ENCODE assay signal across 26 mouse cellular contexts in the genomic region with DNA sequence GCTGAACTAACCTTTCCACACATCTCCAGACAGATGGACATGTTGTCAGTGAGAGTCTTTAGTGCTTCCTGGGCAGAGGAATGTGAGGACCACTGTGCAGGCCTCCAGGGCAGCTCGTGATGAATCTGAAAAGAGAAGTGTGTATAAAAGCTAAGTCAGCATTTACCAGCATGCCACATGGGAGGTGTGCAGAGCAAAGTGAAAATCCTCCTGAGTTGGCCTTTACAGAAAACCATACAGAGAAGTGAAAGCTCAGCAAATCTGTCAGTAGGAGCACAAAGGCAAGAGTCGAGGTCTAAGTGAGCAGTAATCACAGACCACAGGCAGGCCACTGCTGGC. TPM values are rescaled to one million over a fixed set of nuclear protein-coding genes. Genes with fewer than 3 reads are reported as not detected.
DNase-seq lines count a peak whose midpoint lies in the region; ATAC-seq and TF ChIP-seq lines count a peak whose summit lies in the region.
"Had no signal": no experiment of that assay in that cellular context is flagged by ENCODE, and none has a peak within 500 bp of the region (broad histone marks: within the 10 kb centered on the region; RNA-seq: fewer than 3 reads in every experiment).

No protein-coding gene starts in this region.

- DNase-seq in ES-E14 (ENCODE audit: low read depth, low spot score), result no peak
- DNase-seq in kidney, adult 8-10 months, result no peak
- DNase-seq in kidney, postnatal 10 days, result no peak
- DNase-seq: adrenal gland, adult 8-10 months; adrenal gland, postnatal 25 days; cerebellum, adult 11-12 months; cerebellum, adult 8-10 months; cerebellum, postnatal 10 days; cerebellum, postnatal 36 days; gastrocnemius, adult 2 months; gastrocnemius, postnatal 14 days; heart, adult 2 months; heart, postnatal 14 days; heart, postnatal 4 days; kidney, adult 11 months had no signal

- H3K27me3 ChIP-seq in hindbrain, embryonic 16.5 days (replicated peaks; ENCODE audit: control insufficient read depth, insufficient read depth, low read length), result no peaks in the 10 kb centered on the region
- H3K27me3 ChIP-seq in hindbrain, embryonic 12.5 days, result no peaks in the 10 kb centered on the region
- H3K27me3 ChIP-seq: forebrain, embryonic 13.5 days; heart, embryonic 13.5 days; hindbrain, embryonic 15.5 days; intestine, embryonic 15.5 days had no signal

- in situ Hi-C loops in ES-E14 (cut with MboI; ENCODE audit: low sequenced_read_pairs in 2 of 2, unreplicated experiment in 2 of 2), result loop anchor here in 1 of 2 experiments (5.0 kb wide), 1 partner anchor 275 kb away; no protein-coding TSS in a partner anchor

- no peak overlapping the region for H3K27ac ChIP-seq in hindbrain, embryonic 16.5 days (ENCODE audit: low read depth, low read length)
- no peak overlapping the region for H3K27ac ChIP-seq in hindbrain, embryonic 12.5 days
- H3K27ac ChIP-seq in ES-E14 (ENCODE audit: insufficient read depth, low read depth, low read length, poor library complexity, severe bottlenecking), result no peak overlapping the region
- H3K27ac ChIP-seq: forebrain, embryonic 10.5 days; forebrain, embryonic 13.5 days; gastrocnemius, adult 2 months; heart, adult 2 months; heart, embryonic 13.5 days; hindbrain, embryonic 15.5 days; intestine, embryonic 15.5 days had no signal

- H3K4me2 ChIP-seq in hindbrain, embryonic 16.5 days (ENCODE audit: low read length), result no peak overlapping the region
- no peak overlapping the region for H3K4me2 ChIP-seq in hindbrain, embryonic 12.5 days (replicated peaks)
- H3K4me2 ChIP-seq: forebrain, embryonic 13.5 days; heart, embryonic 13.5 days; hindbrain, embryonic 15.5 days; intestine, embryonic 15.5 days had no signal

- peak; percentile 24; the same call in 1 of the 2 replicates for ATAC-seq in hindbrain, embryonic 16.5 days
- ATAC-seq in hindbrain, embryonic 12.5 days (ENCODE audit: low FRiP score), result no peak
- peak; percentile 26 for ATAC-seq in granulocyte monocyte progenitor cell, adult 5-6 weeks (replicated peaks; ENCODE audit: poor library complexity, severe bottlenecking)
- ATAC-seq: activated CD4-positive, CD25-positive, alpha-beta regulatory T cell, adult 4 months; CD4-positive, CD25-positive, alpha-beta regulatory T cell, adult 4 months; intestine, embryonic 15.5 days had no signal

- no peak overlapping the region for H3K4me3 ChIP-seq in hindbrain, embryonic 16.5 days (ENCODE audit: low read length)
- H3K4me3 ChIP-seq in hindbrain, embryonic 12.5 days, result no peak overlapping the region
- H3K4me3 ChIP-seq in ES-E14 (ENCODE audit: insufficient read depth in 1 of 2, low read depth in 1 of 2, low read length in 2 of 2, poor library complexity in 1 of 2, severe bottlenecking in 1 of 2), result no peak overlapping the region
- H3K4me3 ChIP-seq: forebrain, embryonic 10.5 days; forebrain, embryonic 13.5 days; gastrocnemius, adult 2 months; heart, adult 2 months; heart, embryonic 13.5 days; hindbrain, embryonic 15.5 days; intestine, embryonic 15.5 days had no signal

- 57% methylated on average over 2 of the region's 2 CpGs for WGBS in hindbrain, embryonic 16.5 days
- WGBS in hindbrain, embryonic 12.5 days, result 58% methylated on average over 2 of the region's 2 CpGs

- H3K4me1 ChIP-seq in hindbrain, embryonic 16.5 days (ENCODE audit: control insufficient read depth, insufficient read depth, low read depth, low read length), result no peaks in the 10 kb centered on the region; the same call in 1 of the 2 replicates
- H3K4me1 ChIP-seq in hindbrain, embryonic 12.5 days, result peaks cover 4% of the 10 kb centered on the region; the same call in 1 of the 2 replicates
- H3K4me1 ChIP-seq in ES-E14 (ENCODE audit: control insufficient read depth in 2 of 2, insufficient read depth in 2 of 2, low read length in 2 of 2, poor library complexity in 1 of 2), result no peaks in the 10 kb centered on the region
- H3K4me1 ChIP-seq: heart, embryonic 13.5 days; intestine, embryonic 15.5 days had no signal

- no peaks in the 10 kb centered on the region for H3K36me3 ChIP-seq in hindbrain, embryonic 16.5 days (ENCODE audit: control insufficient read depth, insufficient read depth, low read length)
- no peaks in the 10 kb centered on the region for H3K36me3 ChIP-seq in hindbrain, embryonic 12.5 days
- H3K36me3 ChIP-seq in ES-E14 (ENCODE audit: control insufficient read depth, insufficient read depth, low read length, poor library complexity, severe bottlenecking), result no peaks in the 10 kb centered on the region
- H3K36me3 ChIP-seq: forebrain, embryonic 10.5 days; heart, embryonic 13.5 days; hindbrain, embryonic 15.5 days; intestine, embryonic 15.5 days had no signal

- H3K9me3 ChIP-seq in hindbrain, embryonic 16.5 days (ENCODE audit: control insufficient read depth, low read length), result no peaks in the 10 kb centered on the region
- no peaks in the 10 kb centered on the region for H3K9me3 ChIP-seq in hindbrain, embryonic 12.5 days (replicated peaks)
- H3K9me3 ChIP-seq in ES-E14 (ENCODE audit: control insufficient read depth, insufficient read depth, low read depth, low read length), result no peaks in the 10 kb centered on the region
- H3K9me3 ChIP-seq: forebrain, embryonic 10.5 days; forebrain, embryonic 13.5 days; G1E; heart, embryonic 13.5 days; hindbrain, embryonic 15.5 days; intestine, embryonic 15.5 days had no signal

- no peak overlapping the region for H3K9ac ChIP-seq in hindbrain, embryonic 16.5 days (ENCODE audit: low read depth, low read length)
- H3K9ac ChIP-seq in hindbrain, embryonic 12.5 days, result no peak overlapping the region
- H3K9ac ChIP-seq in ES-E14 (ENCODE audit: insufficient read depth, low read depth, low read length, poor library complexity, severe bottlenecking), result no peak overlapping the region
- H3K9ac ChIP-seq: forebrain, embryonic 13.5 days; heart, embryonic 13.5 days; hindbrain, embryonic 15.5 days; intestine, embryonic 15.5 days had no signal

TF ChIP-seq in ES-E14, 5 proteins besides CTCF, POLR2A, EP300 and RAD21:
- TF ChIP-seq CHD2 (IDR thresholded peaks at IDR 0.05; ENCODE audit: low read depth, low read length) (no peak), MAFK (IDR thresholded peaks at IDR 0.05; ENCODE audit: insufficient read depth, low read depth, low read length) (peak; percentile 58; the same call in 1 of the 2 replicates)

RNA-seq across cellular contexts. Expression of a gene that starts 53.4 kb away (rescaled TPM):
- 36.5 and 38.5 TPM in 2 replicates for polyA plus RNA-seq in hindbrain, embryonic 16.5 days (2015; fragmentation: Nextera tagmentation; extraction: Ambion mirVana)
- polyA plus RNA-seq in hindbrain, embryonic 12.5 days (2016; fragmentation: Nextera tagmentation; extraction: Ambion mirVana), result 42.3 and 45.1 TPM in 2 replicates
- total RNA-seq in ES-E14 (2012; rRNA removed), result 11.0 and 16.8 TPM in 2 replicates
- 22.9 and 30.9 TPM in 2 replicates for total RNA-seq in granulocyte monocyte progenitor cell, adult 5-6 weeks (2014; fragmentation: Nextera tagmentation)
- 47.2 and 53.4 TPM in 2 replicates for total RNA-seq in granulocyte monocyte progenitor cell, adult 5-6 weeks (2017)
